Mouse (Mus musculus) monocyte, adult 2 months (primary cell): Measurements from ENCODE around the gene Gm11114.

ENCODE experiments used
- DNase-seq, 2 experiments: peaks; one replicate each; pipeline ENCODE4 v3.0.0; 2022; ENCODE audit warnings: low spot score in 2 of 2, low read depth in 1 of 2

Gene Gm11114

GRCm38 (mm10) chr9:85357154-85357860 is 44.7 kb downstream of the Gm11114 start:
- no peak for DNase-seq
